Mouse (Mus musculus): ENCODE data around the gene Harbi1.
A peak's percentile ranks its signal among the peaks of the same experiment; 100 is the strongest.

Harbi1 gene

DNA sequence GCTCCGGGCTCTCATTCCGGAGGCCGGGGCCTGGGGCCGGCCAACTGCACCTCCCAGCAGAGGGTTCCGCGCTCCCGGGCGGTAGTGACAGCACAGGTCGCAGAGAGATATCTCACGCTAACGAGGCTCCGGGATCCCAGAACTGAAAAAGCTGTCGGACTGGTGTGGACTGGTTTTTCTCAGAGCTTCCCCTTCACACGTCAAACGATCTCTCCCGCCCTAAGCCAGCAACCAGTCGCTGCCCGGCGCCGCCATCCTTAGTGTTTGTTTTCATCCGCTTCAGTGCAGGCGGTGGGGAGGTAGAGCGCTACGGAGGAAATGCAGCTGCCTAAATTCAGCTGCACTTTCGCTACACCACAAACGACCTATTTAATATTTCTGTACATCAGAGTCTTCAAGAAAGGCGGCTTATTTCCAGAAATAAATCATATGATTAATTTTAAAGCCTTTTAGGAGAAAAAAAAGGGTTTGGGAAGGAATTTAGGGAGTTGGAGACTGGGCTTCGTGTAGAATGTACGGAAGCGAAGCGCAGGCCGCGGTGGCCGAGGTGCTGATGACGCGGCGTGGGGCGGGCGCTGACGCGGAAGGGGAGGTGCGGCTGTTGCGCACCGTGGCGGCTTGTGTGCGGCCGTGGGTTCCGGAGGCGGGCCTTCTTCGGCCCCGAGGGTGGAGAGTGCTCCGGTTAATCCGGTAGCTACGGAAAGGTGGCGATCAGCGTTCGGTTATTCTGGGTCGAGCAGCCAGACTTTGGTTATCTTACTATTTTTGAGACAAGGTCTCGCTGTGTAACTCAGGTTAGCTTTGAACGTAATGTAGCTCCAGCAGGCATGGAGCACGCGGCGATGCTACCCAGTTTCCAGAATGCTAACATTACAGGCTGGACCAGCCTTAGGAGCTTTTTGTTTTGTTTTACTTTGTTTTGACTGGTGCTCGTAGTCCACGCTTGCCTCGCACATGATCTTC is at the start of gene Harbi1, which contains the start of gene Atg13:
TSS of gene Harbi1 (plus strand) at position 581 of the 963 bp plus-strand sequence.
TSS of gene Atg13 (minus strand) at position 305 of the 963 bp plus-strand sequence.
- peak; percentile 91 for DNase-seq

DNA sequence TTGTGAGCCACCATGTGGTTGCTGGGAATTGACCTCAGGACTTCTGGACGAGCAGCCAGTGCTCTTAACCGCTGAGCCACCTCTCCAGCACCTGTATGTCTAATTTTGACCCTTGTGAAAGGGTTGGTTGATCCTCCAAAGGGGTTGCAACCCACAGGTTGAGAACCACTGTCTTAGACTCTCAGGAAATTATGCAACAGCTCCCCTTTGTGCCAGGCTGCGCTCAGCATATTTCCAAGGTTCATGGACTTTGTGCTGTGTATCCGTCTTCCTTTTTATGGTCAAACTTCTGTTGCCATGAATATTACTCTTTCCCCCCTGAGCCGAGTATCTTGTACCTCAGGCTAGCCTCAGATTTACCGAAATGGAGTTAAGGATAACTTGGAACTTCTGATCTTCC is 49.7 kb upstream of the Harbi1 start:
- DNase-seq: no peak

DNA sequence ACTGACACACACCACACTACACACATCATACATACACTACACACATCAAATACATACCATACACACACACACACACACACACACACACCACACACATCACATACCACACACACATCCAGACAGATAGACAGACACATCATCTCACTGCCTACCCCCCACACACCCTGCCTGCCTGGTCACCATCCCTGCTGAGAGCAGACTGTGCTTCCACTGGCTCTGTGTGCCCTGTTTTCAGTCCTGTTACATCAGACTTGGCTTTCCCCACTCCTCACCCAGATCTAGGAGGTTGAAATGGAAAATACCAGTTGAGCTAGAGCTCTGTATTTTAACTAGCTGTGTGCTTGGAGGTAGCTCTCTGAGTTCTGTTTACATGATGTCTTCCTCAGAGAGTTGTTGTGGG is 45.9 kb upstream of the Harbi1 start:
- no peak for DNase-seq

DNA sequence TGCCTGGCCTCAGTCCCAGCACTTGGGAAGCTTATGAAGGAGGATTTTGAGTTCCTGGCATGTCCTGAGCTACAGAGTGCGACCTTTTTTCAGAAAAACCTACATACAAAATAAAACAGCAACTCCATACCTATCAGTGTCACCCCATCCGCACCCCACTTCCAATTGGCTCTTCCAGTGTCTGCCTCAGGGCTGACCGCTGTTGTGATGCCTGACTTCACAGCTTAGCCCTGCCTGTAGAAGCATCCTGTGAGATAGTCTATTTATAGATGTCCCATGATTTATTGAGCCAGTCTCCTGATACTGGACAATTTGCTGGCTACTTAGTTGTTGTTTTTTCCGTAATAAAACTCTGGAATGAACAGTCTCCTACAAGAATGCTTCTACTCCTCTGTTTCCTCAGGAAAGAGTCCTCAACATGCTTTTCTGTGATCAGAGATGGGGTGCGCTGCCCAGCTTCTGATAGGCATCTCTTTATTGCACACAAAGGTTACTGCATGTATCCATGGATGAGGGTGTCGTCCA is 44.2 kb upstream of the Harbi1 start:
- DNase-seq: no peak

DNA sequence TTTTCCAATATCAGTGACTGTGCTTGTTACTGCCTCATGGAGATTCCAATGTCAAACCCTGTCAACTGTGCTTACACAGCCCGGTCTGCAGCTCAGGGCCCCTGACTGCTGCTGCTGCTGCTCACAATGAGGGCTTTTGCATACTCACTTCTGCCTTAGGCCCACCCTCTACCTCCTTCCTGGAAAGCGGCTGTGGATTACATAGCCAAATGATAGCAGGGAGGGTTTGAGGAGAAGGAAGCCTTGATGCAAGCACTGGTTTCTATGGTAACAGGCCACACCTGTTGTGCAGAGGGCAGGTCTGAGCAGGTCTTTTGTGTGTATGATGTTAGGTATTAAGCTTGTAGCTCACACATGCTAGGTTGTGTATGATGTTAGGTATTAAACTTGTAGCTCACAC is 42.9 kb upstream of the Harbi1 start:
- DNase-seq: no peak

DNA sequence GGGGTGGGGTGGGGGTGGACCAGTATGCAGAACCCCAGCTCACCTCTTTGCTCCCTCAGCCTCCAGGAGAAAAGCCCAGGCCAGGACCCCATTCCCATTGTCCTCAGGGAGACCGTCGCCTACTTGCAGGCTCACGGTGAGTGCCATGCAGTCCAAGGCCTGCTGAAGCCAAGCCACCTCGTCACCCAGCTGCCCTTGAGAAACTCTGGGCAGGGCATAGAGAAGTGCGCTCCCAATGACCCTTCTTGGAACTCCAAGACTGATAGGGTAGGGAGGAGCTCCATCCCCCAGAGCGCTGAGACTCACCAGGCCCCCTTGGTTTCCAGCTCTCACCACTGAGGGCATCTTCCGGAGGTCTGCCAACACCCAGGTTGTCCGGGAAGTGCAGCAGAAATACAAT is 41.3 kb upstream of the Harbi1 start:
- no peak for DNase-seq

DNA sequence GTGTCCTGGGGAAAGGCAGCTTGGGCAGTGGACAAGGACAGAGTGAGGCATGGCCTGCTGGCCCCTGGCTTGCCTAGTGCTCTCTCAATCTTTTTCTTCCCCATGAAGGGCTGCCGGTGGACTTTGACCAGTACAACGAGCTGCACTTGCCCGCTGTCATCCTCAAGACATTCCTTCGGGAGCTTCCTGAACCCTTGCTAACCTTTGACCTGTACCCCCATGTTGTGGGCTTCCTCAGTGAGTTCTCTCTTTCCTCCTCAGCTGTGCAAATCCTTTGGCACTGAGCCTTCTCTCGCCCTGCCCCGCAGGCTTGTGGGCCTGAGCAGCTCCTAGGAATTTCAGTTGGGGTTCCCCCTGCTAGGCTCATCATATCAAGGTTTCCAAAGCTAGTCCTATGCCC is 40.6 kb upstream of the Harbi1 start:
- DNase-seq: no peak

DNA sequence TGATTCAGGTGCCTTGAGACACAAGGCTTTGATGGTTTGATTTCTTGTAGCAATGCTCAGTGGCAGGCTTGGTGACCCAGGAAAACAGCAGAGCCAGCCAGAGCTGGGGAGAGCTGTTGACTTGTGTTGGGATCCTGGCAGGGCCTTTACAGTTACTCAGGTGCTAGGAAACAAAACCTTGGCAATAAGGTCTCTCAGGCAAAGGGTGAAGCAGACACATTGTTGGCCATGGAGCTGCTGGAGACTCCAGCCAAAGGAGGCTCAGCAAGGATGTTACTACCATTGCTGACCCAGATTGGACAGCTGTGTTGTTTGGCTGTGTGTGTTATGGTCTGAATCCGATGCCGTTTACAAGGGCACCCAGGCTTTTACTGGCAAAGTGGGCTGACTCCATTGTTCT is 37.1 kb upstream of the Harbi1 start:
- DNase-seq: no peak

DNA sequence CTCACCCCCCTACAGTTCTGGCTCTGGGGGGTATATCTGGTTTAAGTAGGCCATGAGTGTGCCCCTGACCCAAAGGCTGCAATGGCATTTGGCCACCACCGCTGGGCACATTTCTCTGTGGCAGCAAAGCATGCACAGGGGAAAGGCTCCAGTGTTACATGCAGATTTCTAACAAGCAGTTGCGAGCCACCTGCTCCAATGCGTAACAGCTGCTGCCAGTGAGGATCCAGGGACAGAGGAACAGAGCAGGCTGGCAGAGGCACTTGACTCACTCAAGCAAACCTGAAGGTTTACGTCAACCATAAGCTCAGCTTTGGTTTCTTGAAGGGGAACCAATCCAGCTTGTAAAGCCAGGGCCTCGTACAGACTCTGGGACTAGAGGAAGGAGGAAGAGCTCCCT is 35.8 kb upstream of the Harbi1 start:
- no peak for DNase-seq

DNA sequence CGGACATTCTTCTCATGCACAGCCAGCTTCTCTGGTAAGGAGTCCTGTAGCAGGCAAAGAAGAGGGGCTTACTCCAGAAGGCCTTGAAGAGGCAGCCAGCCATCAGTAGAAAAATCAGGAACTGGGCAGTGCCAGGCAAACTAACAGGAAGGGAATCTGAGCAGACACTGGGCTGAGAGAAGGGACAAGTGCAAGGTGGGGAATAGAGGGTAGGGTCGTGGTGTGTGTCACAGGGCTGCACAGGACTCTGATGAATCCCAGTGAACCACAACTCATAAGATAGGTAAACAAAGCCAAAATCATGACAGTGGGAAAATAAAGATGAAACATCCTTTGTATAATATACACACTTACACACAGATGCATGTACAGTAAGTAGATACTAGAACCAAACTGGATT is 34.2 kb upstream of the Harbi1 start:
- DNase-seq: no peak

DNA sequence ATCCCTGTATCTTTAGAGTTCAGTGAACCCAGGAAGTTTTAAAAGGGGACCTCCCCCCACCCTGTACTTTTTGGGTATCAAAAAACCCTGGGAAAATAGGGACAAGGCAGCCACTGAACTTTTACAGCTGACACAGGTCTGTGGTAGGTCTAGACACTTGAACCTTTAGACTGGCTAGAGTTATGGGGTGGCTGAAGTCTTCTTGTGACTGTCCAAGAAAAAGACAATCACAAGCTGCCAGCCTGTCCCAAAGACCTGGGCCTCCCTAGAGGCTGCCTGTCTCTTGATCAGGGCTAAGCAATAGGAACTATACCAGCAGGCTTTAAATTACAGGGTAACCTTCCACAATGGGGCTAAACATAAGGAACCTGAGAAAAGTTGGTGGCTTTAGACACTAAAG is 33.7 kb upstream of the Harbi1 start:
- no peak for DNase-seq

DNA sequence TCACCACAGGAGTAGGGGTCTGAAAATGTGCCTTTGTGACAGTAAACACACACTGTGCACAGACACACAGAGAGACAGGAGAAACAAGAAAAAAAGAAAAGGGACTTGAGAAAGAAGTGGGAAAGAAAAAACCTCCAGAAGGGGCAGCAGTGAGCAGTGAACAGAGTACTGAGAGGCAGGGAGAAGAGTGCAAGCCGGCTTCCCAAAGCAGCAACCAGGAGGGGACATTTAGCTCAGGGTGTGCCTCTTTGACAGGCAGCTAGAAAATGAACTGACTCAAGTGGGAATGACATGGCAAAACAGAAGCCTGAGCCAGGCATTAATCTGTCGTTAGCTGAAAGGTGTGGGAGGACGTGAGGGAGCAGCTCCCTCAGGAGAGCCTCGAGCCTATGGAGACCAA is 27.8 kb upstream of the Harbi1 start:
- peak; percentile 56 for DNase-seq

DNA sequence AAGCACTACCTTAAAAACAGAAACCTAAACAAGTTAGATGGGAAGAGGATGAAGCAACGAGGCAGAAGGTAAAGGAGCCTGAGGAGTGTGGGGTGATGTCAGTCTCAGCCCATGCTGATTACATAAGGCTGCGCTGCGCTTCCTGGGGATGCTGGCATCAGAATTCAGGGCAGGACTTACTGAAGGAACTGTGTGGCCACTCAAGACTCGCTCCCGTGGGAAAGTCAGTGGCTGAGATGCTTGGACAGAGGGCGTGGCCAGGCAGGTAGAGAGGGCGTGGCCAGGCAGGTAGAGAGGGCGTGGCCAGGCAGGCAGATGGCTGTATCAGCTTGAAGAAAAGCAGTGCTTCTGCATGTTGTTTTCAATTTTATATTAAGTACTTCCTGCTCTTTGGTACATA is 26.7 kb upstream of the Harbi1 start:
- peak; percentile 41 for DNase-seq

DNA sequence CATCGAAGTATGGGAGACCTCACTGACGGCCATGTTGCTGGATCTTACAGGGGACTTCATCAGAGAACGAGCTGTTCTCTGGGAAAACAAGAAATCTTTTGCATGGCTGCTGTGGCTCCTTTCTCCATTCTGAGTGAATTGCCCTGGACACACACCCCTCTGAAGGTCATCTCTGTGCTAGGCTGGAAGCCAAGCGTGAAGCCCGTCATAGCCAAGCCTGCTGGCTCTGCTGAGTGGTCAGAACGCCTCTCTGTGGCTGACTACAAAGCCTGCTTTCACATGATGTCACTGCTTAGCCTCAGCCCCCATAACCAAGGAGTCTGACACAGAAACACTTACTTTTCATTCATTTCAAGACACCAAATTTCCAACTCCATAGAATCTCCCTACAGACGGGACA is 21.2 kb upstream of the Harbi1 start:
- no peak for DNase-seq

DNA sequence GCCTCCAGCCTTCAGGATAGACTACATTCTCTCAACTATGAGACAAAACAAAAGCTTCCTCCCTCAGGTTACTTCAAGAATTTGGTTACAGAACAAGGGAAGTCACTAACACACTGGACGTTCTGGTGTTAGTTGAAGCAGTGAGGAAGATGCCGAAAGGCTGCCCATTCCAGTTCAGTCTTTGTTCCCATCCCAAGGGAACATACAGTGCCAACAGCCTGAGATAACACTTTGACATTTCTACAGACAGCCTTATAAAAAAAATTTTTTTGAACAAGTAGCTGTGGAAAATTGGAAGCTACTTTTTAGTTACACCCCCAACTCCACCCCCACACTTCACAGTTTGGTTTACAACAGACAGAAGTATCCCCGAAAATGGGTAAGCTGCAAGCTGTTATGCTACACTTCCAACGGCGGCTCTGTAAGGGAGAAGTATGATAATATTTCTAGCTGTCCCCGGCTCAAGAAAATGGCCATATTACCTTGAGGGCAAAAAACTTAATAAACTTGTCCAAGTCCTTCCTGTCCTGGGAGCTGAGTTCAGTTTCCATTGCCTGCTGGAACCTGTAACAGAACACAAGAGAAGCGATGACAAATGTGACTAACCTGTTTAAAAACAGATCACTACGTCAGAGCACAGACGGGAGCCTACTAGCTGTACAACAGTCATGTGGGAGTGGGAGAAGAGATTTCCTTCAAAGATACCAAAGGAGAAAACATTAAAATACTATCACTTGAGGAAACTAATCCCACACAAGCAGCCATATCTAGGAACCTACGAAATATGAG is 15.0 kb upstream of the Harbi1 start:
- no peak for DNase-seq

DNA sequence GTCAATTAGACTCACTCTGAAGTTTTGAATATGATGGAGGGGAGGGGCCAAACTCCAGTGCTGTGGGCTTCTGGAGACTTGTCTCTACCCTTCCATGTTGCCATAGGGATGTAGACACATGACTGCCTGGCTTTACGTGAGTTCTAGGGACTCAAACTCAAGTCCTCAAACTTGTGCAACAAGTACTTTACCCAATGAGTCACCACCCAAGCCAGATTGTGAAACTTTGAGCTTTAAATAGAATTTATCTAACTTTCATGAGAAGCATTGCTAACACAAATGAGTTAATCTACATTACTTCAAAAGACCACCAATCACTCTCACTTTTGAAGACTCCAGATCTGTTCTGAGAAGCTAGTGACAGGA is 14.4 kb upstream of the Harbi1 start:
- DNase-seq: no peak

DNA sequence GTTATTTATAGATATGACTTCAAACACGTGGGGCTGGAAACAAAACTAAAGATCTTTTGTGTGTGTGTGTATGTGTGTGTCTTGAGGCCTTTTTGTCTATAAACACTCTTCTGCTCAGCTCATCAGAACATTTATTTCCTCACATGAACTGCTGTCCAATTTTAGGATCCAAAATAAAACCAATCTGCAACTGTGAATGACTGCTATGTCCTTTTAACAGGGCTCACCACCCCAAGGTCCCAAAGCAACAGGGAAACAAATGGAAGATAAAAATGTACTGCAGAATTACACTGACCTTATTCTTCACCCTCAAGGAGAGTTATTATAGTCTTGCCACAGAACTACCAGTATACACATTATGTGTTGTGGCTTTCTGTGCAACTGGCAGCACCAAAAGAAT is 11.4 kb upstream of the Harbi1 start:
- no peak for DNase-seq

DNA sequence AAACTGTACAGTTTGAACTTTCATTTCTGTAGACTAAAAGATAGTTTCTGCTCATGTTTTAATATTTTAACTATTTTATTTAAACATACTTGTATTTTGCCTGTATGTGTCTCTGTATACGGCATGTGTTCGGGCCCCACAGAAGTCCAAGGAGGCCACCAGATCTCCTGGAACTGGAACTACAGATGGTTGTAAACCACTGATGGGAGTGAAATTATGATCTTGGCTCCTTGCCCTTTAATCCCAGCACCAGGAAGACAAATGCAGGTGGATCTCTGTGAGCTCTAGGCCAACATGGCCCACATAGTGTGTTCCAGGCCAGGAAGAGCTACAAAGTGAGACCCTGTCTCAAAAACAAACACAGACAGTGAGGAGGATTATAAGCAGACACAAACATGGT is 9.3 kb upstream of the Harbi1 start:
- peak; percentile 52 for DNase-seq

DNA sequence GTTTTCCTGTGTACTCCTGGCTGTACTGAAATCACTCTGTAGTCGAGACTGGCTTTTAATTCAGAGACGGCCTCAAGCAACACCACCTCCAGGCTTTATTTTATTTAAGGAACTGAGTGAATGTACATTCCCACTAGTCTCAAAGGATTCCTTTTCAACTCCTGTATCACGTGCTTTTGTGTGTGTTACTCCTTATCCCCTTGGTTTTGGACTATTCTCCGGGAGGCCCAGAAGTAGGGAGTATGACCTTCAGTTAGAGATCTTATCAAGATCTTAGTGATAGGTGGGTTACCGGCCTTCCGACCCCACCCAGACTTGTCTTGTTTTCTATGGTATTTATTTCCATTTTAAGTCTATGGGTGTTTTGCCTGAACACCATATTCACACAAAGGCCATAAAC is 4.9 kb upstream of the Harbi1 start:
- no peak for DNase-seq

DNA sequence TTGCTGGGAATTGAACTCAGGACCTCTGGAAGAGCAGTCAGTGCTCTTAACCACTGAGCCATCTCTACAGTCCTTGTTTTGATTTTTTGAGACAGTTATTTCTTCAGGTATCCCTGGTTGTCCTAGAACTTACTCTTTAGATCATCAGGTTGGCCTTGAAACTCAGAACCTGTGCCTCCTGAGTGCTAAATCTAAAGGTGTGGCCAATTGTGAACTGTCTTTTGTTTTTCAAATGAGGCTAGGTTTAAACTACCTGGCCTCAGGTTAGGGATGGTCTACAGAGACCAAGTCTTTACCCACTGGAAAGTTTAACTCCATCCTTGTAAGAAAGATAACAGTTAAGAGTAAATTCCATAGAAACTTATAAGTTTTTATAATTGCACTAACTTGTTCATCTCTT is 4.2 kb upstream of the Harbi1 start:
- DNase-seq: no peak

DNA sequence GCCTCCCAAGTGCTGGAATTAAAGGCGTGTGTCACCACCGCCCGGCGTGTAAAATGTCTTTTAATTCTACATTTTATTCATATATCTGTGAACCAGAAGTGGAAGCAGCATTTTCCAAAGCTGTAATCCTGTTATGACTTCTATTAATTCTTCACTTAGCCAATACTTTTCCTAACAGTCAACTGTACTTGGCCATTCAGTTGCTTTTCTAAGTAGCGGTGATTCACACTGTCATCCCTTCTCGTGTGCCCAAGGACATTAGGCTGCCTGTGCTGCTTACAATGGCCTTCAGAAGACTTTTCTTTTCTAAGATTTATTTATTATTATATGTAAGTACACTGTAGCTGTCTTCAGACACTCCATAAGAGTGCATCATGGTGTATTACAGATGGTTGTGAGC is 2.3 kb upstream of the Harbi1 start:
- no peak for DNase-seq

DNA sequence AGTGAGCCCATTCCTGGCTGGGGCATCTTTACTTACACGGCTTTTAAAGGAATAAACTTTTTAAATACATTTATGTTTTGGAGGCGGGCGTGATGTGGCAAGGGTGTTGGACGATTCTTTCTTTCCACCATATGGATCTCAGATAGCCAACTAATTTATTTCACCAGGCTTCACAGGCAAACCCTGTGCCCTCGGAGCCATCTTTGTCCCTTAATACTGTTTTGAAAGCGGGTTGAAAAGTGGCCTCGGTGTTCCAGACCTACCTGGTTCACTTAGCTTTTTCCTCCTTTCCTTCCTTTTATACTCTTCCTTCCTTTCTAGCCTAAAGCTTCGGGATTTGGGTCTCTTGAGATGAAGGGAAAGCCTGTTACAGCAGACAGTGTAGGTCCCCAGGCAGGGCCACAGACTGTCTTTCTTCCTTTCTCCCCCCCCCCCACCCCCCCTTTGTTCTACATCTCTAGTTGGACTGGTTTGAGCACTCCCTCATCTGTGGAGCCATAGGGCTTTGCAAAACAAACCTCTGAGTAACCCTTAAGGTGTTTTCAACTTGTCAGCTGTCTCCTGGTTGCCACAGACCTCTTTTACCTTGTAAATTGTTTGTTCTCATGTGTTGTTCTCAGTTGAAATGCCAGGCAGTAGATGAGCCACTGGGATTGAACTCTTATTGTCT is 739 bp downstream of the Harbi1 start:
- no peak for DNase-seq

DNA sequence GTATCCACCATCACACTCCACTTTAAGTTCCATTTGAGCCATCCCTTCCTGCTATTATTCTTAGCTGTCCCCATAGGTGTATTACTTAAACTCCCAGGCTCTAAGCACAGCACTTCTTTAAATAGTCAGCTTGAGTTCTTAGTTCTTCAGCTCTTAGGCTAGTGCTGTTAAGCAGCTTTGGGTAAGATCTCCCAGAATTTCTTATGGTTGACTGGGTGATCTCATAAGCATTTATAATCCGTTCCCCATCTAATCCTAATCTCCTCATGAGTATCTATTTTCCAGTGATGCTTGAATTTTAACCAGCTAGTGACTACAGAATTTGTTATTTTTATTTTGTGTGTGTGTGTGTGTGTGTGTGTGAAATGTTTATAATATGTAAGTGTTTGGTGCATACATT is 4.3 kb downstream of the Harbi1 start:
- DNase-seq: no peak

Measured in cerebellum, adult 9-10 months (tissue).